ENCODE assay signal across 24 mouse cellular contexts in the genomic region with DNA sequence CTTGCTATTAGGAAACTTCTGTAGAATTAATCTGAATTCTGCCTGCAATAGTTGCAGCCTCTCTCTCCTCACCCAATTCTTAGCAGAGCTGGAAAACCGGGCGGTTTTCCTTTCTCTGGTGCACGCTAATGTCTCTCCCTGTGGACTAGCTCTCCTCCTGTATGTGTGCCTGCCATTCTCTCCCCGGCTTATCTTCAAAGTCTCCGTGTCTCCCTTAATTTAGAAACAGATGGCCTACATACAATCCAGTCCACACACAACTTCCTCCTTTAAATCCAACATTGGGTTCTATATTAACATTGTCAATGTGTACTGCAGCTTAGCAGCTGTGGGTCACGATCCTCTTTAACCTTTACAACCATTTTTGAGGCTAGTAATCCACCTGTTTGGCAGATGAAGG.
DNase-seq lines count a peak whose midpoint lies in the region; ATAC-seq and TF ChIP-seq lines count a peak whose summit lies in the region.
"Had no signal": no experiment of that assay in that cellular context is flagged by ENCODE, and none has a peak within 500 bp of the region (broad histone marks: within the 10 kb centered on the region; RNA-seq: fewer than 3 reads in every experiment).

No protein-coding gene starts in this region.

- H3K9me3 ChIP-seq in embryonic facial prominence, embryonic 14.5 days (ENCODE audit: control insufficient read depth, low read length) = no peaks in the 10 kb centered on the region
- H3K9me3 ChIP-seq: embryonic facial prominence, embryonic 15.5 days; forebrain, embryonic 12.5 days; heart, embryonic 13.5 days; midbrain, embryonic 13.5 days had no signal

- no peak for TF ChIP-seq CTCF in layer of hippocampus, adult 2 months (conservative IDR thresholded peaks at IDR 0.05)

- H3K36me3 ChIP-seq in embryonic facial prominence, embryonic 14.5 days (ENCODE audit: control insufficient read depth, insufficient read depth, low read length) = no peaks in the 10 kb centered on the region
- H3K36me3 ChIP-seq: embryonic facial prominence, embryonic 15.5 days; heart, embryonic 13.5 days had no signal

- 40% methylated on average over 6 of the region's 6 CpGs for WGBS in embryonic facial prominence, embryonic 14.5 days

- no peak overlapping the region for H3K4me2 ChIP-seq in embryonic facial prominence, embryonic 14.5 days (ENCODE audit: low read depth, low read length)
- H3K4me2 ChIP-seq: embryonic facial prominence, embryonic 15.5 days; forebrain, embryonic 12.5 days; heart, embryonic 13.5 days; midbrain, embryonic 13.5 days had no signal

- ATAC-seq in embryonic facial prominence, embryonic 14.5 days (ENCODE audit: low read depth) = peak; percentile 38; the same call in 1 of the 2 replicates
- ATAC-seq: intestine, postnatal 0 days; midbrain, embryonic 13.5 days had no signal

- 0 out of 2 replicates have a peak, but pooled peaks cover 4% of the 10 kb centered on the region for H3K4me1 ChIP-seq in embryonic facial prominence, embryonic 14.5 days (ENCODE audit: control insufficient read depth, insufficient read depth, low read length)

- H3K27ac ChIP-seq in layer of hippocampus, adult 2 months = peak overlapping the region; percentile 63; the same call in 1 of the 2 replicates
- H3K27ac ChIP-seq in embryonic facial prominence, embryonic 14.5 days (replicated peaks; ENCODE audit: low read depth, low read length) = no peak overlapping the region
- H3K27ac ChIP-seq: embryonic facial prominence, embryonic 15.5 days; forebrain, embryonic 12.5 days; heart, embryonic 13.5 days; liver, embryonic 14.5 days; macrophage; midbrain, embryonic 13.5 days had no signal

- H3K27me3 ChIP-seq in embryonic facial prominence, embryonic 14.5 days (replicated peaks; ENCODE audit: control insufficient read depth, insufficient read depth, low read length) = no peaks in the 10 kb centered on the region
- H3K27me3 ChIP-seq: embryonic facial prominence, embryonic 15.5 days; forebrain, embryonic 12.5 days; midbrain, embryonic 13.5 days had no signal

- DNase-seq in embryo, embryonic 10.5 days (ENCODE audit: low spot score) = peak; percentile 7
- DNase-seq in embryo, embryonic 9.5 days (ENCODE audit: extremely low spot score) = no peak
- DNase-seq in layer of hippocampus, adult 2 months (ENCODE audit: low spot score in 2 of 2) = no peak
- DNase-seq in layer of hippocampus, adult 9-11 months = no peak
- DNase-seq in MN1 (ENCODE audit: low spot score) = peak; percentile 83
- no peak for DNase-seq in embryonic facial prominence, embryonic 14.5 days (ENCODE audit: low spot score)
- DNase-seq in T-cell, adult 2 months (ENCODE audit: low spot score) = no peak
- DNase-seq in spleen, adult 18-20 months = no peak
- DNase-seq: adrenal gland, postnatal 14 days; cerebellum, adult 18-20 months; cerebellum, postnatal 14 days; kidney, adult 9 months; kidney, postnatal 10 days; liver; lung, adult 2 months; lung, postnatal 10 days; right cerebral cortex, postnatal 4 days had no signal

- H3K4me3 ChIP-seq in layer of hippocampus, adult 2 months = no peak overlapping the region
- no peak overlapping the region for H3K4me3 ChIP-seq in embryonic facial prominence, embryonic 14.5 days (ENCODE audit: low read depth, low read length)
- H3K4me3 ChIP-seq: embryonic facial prominence, embryonic 15.5 days; forebrain, embryonic 12.5 days; heart, embryonic 13.5 days; midbrain, embryonic 13.5 days had no signal

- H3K9ac ChIP-seq in embryonic facial prominence, embryonic 14.5 days (ENCODE audit: low read depth, low read length) = no peak overlapping the region
- H3K9ac ChIP-seq: embryonic facial prominence, embryonic 15.5 days; forebrain, embryonic 12.5 days; heart, embryonic 13.5 days; liver, embryonic 14.5 days; midbrain, embryonic 13.5 days had no signal

Comparison
In these comparisons a context has a peak if more than half of its experiments do, and no peak if none do; other contexts are left out.
1. DNase-seq: peak in embryo, embryonic 10.5 days (single experiment) and MN1 (single experiment); none in embryo, embryonic 9.5 days (single experiment), layer of hippocampus, adult 2 months (0 of 2), layer of hippocampus, adult 9-11 months (single experiment), embryonic facial prominence, embryonic 14.5 days (single experiment), T-cell, adult 2 months (single experiment) and spleen, adult 18-20 months (0 of 2).